Mouse (Mus musculus) lung, postnatal 36 days (tissue): ENCODE data around the gene Hnrnpu.
"Not testable (repeated sequence)": the region's sequence is repeated elsewhere in the genome, so short reads cannot be mapped to it uniquely, and the experiment has no call there.

Source experiments
- DNase-seq: peaks from one replicate; pipeline ENCODE4 v3.0.0; 2022; ENCODE audit warnings: mixed read lengths

Gene Hnrnpu

DNA sequence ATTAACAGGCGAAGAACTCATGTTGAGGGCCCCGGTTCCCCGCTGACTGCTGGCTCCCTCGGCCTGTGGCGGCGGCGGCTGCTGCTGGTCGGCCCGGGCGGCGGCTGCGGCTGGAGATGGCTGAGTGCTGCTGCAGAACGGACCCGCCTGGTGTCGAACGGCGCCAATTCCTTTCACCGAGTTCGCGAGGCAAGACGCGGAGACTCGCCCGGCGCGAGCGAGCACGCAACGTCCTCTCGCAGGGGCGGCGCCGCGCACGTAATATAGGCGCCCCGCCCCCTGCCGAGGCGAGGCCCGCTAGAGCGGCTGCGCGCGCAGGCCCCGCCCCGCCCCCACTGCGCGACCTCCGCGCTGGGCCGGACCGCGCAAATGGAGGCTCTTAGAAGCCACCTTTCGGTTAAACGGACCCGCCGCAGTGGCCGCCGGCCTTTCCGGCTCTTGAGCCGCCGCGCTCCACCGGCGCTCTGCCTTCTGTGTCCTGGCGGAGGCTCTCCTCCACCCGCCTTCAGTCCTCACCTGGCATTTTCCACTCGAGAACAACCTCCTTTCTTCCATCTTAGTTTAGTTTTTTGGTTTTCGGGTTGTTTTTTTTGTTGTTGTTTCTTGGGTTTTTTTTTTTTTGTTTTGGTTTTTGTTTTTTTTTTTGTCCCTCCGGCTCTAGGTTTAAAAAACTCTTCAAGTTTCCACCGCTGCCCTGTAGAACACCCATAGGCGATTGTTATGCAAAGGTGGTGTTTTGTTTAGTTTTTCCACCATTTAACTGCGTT is at the start of gene Hnrnpu:
Gene Hnrnpu (minus strand): TSS at position 247 of the 767 bp plus-strand sequence.
- peak; percentile 97 for DNase-seq

DNA sequence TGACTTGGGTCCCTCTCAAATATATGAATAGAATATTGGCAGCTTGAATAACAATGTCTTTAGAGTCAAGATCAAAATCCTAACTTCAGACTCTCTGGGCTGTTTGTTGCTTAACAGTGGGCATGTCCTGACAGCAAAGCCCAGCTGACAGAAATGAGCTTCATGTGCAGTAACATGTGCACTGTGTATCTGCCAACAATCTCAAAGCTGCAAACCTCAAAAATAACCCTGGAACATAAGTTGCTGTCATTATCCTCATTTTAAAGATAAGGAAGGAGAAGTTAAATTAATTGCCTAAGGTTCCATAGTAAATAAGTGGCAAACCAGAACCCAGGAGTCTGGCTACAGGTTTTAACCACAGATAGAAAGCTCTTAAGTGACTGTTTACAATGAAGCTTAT is 44.6 kb upstream of the Hnrnpu start:
- no peak for DNase-seq

GRCm38 (mm10) chr1:178379224-178379623 is 41.6 kb upstream of the Hnrnpu start:
- no peak for DNase-seq

DNA sequence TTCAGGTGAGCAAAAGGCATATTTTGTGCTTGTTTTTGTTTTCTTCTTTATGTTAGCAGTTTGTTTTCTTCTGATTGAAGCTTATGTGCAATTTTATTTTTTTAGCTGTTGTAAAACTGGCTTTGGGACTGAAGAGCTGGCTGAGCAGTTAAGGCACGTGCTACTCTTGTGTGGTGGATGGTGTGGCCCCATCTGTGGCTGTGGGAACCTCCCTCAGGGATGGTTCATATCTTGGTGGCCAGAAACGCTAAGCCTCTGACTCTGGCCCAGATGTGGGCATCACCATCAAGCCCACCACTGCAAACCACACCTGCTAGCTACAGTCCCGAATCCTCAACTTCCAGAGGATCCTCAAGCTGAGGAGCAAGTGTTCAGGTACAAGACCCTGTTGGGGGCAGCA is 40.5 kb upstream of the Hnrnpu start:
- DNase-seq = no peak

DNA sequence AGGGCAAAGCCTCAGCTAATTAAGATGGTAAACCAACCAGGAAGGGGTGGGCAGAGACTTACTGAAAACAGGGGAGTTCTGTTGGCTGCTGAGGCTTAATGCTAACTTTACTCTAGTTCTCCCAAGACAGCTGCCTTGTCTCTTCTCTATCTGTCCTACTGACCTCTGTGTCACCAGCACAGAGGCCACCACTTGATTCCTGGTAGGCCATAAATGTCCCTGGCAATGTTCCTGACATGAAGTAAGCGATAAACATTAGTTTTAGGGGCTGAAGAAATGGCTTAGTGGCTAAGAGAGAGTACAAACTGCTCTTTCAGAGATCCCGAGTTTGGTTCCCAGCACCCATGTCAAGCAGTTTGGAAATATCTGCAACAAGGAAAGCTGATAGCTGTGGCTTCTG is 39.3 kb upstream of the Hnrnpu start:
- no peak for DNase-seq

DNA sequence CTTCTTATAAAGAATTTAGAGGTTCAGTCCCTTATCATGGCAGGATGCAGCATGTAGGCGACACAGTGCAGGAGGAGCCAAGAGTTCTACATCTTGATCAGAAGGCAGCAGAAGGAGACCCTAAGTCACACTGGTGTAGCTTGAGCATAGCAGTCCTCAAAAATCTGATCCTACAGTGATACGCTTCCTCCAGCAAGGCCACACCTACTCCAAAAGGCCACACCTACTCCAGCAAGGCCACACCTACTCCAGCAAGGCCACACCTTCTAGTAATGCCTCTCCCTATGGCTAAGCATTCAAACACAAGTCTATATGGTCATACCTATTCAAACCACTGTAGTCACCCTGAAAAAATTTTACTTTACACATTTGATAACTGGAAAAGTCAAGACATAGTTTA is 38.5 kb upstream of the Hnrnpu start:
- no peak for DNase-seq

GRCm38 (mm10) chr1:178375381-178375780 is 37.8 kb upstream of the Hnrnpu start:
- DNase-seq = no peak

- no peak for DNase-seq
These were observed 35.1 kb upstream of the Hnrnpu start for GRCm38 (mm10) chr1:178372681-178373080.

DNA sequence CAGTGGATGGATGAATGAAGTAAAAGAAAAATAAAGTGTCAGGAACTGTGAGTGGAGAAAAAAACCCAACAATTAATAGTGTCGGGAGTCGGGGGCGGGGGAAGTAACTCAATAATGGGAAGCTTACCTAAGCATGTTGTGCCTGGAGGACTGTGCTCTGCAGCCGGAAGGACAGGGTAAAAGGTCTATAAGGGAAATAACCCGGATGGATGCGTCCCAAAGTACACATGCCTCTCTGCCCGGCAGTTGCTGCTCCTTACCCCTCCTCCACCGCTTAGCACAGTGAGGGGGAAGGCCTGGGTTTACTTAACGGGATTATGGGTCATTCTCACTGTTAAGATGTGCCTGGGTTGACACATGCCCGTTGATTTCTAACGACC is 31.7 kb upstream of the Hnrnpu start:
- peak; percentile 60 for DNase-seq

DNA sequence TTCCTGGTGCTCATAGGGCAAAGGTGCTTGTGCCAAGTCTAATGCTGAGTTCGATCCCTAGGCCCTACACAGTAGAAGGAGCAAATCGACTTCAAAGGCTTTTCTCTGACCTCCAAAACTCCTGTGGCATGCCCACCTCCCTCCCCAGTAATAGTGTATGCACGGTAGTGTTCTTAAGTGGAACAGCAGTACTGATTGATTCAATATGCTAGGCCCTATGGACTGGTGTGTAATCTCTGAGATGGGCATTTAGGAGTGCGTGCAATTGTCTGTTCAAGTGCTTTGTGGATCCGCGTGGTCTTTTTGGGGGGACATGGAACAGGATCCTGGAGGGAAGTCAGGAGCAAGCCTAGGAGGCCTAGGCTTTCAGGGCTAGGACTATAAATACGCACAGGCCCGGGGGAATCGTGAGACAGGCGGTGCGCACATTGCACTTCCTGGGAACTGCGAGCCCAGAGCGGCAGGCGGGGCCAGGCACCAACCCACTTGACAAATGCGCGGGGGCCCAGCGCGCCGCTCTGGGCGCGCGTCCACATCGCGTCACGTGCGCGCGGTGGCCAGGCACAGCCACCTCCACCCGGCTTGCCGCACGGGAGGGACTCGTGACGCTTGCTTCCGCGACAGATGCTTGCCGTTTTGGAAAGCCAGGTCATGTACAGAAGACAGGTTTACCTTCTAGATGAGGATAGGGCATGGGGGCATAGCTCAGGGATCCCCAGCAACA is 31.1 kb upstream of the Hnrnpu start:
- peak; percentile 96 for DNase-seq

- DNase-seq = no peak
These were observed 30.5 kb upstream of the Hnrnpu start for GRCm38 (mm10) chr1:178368121-178368520.

GRCm38 (mm10) chr1:178365171-178365570 is 27.6 kb upstream of the Hnrnpu start:
- no peak for DNase-seq

DNA sequence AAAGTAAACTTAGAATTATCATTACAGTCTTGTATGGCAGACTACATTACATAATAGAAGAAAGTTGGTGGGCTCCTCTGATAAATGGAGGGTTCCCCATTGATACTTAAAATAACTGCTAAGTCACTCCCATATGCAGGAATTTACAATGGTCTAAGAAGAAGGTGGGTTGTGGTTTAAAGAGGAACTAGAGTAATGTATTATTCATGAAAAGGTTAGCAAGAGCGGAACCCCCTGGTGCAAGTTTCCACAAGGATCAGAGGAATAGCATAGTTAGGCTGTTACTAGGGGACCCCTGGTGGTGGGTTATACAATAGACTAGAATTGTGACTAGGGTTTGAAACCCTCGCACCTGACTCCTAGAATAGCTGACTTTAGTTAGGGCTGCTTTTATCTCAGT is 23.1 kb upstream of the Hnrnpu start:
- peak; percentile 20 for DNase-seq

GRCm38 (mm10) chr1:178360264-178360663 is 22.7 kb upstream of the Hnrnpu start:
- no peak for DNase-seq

DNA sequence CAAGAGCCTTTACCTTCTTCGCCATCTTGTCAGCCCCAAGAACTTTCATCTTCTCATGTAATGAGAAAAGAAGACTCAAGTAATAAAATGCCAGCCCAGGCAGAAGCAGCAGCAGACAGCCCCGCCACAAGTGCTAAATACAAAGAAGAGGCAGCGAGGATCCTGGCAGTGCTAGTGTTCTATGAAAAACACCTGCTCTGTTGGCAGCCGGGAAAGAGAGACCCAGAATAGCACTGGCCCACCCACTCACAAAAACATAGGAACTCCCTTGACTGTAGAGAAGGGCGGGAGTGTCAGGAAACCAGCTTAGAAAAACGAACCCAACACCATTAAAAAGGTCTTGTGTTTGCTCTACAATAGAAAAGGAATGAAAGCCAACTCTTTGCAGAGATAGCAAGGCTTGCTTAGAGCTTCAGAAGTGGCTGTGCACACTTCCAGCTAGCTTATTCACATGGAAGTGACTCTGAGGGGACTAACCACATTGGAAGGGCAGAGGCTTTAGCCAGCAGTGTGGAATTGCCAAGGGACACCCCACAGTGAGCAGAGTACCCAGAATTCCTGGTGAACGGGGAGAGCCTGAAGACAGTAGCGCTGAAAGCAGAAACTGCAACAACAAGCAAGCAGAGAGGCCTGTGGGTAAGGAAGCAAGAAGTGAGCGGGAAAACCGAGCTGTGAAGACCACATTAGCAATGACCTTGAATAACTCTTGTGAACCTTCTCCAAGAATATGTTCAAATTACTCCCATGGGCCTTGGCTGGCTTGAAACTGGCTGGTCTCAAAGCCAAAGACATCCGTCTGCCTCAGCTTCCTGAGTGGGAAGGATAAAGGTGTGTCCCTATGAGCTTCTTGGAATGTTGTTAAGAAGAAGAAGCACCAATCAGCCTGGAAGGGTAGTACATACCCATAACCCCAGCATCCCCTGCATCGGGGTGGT is 20.4 kb upstream of the Hnrnpu start:
- no peak for DNase-seq

- DNase-seq = no peak
These were observed 17.0 kb upstream of the Hnrnpu start for GRCm38 (mm10) chr1:178354576-178354975.

DNA sequence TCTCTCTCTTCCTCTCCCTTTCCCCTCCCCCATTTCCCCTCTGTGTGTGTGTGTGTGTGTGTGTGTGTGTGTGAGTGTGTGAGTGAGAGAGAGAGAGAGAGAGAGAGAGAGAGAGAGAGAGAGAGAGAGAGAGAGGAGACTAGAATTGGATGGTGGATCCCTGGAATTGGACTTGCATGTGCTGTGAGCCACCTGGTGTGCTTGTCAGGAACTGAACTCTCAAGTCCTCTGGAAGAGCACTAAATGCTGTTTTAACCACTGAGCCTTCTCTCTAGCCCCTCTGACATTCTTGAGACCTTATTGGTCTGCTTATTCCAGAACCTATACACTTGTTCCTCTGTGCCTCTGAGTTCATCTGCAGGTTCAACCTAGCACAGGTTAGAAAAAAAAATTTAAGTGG is 14.0 kb upstream of the Hnrnpu start:
- no peak for DNase-seq

- no peak for DNase-seq
These were observed 13.2 kb upstream of the Hnrnpu start for GRCm38 (mm10) chr1:178350792-178351191.

DNA sequence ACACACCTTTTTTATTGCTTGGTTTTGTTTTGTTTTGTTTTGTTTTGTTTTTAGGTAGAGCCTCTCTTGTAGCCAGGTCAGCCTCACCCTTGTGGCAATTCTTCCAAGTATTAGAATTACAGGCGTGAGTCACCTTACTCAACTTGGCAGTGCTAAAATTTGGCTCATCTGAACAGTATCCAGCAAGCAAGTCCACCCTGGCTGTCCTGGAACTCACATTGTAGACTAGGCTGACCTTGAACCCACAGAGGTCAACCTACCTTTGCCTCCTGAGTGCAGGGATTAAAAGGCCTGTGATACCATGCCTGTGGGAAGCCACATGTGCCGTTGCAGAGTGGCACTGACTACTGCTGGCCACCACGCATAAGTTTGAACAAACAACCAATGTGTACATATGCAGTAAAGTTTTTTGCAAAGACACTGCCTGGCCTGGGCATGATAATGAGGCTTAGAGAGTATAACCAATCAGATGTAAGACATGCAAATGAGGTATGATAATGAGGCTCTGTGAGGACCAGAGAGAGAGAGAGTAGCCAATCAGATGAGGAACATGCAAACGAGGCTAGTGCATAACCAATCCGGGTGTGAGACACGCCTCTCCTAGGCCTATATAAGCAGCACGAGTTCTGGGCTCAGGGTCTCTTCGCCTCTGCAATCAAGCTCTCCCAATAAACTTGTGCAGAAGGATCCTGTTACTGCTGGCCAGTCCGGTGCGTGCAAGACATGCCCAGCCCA is 6.6 kb upstream of the Hnrnpu start:
- not testable (repeated sequence) for DNase-seq

GRCm38 (mm10) chr1:178342612-178343011 is 5.0 kb upstream of the Hnrnpu start:
- no peak for DNase-seq

GRCm38 (mm10) chr1:178342063-178342462 is 4.5 kb upstream of the Hnrnpu start:
- DNase-seq = no peak

DNA sequence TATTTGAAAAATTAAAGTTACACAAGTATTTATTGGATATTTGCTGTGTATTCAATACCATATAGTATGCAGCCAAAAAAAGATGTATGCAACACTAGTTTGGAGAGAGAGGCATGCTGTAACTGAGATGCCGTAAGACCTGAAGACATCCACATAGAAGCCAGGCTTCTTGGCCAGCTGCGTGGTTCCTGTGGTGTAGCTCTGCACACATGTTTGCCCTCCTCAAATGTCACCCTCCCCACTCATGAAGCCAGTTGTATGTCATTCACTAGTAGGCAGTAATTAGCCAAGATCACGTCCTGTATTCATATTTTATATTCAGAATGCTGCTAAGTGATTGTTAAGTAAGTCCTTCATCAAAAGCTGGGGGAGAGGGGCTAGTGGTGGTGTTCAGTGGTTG is 3.8 kb upstream of the Hnrnpu start:
- no peak for DNase-seq

DNA sequence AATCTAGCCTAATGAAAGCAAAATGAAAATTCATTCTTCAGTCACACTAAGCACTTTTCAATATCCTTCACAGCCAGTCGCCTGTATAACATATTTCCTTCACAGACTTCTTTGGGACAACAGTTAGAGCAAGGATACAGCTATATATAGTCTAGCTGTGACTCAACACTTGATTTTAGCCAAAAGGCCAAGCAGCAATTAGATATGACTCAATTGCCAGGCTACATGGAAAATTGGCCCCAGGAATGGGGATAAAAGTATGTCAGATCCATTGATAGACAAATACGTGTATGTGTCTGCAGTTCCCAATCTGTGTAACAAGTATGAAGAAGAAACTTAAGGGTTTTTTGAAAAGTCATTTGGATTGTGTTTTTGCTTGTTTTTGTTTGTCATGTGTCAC is 2.6 kb upstream of the Hnrnpu start:
- DNase-seq = no peak
